Mouse (Mus musculus): ENCODE measurements around the gene Fcer1g.

- TF ChIP-seq POLR2A (IDR thresholded peaks at IDR 0.05; ENCODE audit: borderline replicate concordance, extremely low read depth, insufficient read depth, insufficient read length, poor library complexity, severe bottlenecking) (no peak), CTCF (IDR thresholded peaks at IDR 0.05; ENCODE audit: borderline replicate concordance, extremely low read depth, insufficient read depth, insufficient read length) (no peak)
These were observed 6.0 kb upstream of the Fcer1g start for GRCm38 (mm10) chr1:171239992-171240744.
